Mouse (Mus musculus) adrenal gland, postnatal 36 days (tissue): ENCODE measurements at regions not wholly inside any gene's neighbourhood (a gene's known extent, or its start where the extent isn't known, plus 50 kb on each side); places are given as distances from the start of the nearest gene placed in this dataset.
"Not testable (repeated sequence)": the region's sequence is repeated elsewhere in the genome, so short reads cannot be mapped to it uniquely, and the experiment has no call there.

ENCODE experiments used
- DNase-seq, 2 experiments: peaks; one replicate each; pipeline ENCODE4 v3.0.0; 2021; ENCODE audit warnings: mixed read lengths in 1 of 2

DNA sequence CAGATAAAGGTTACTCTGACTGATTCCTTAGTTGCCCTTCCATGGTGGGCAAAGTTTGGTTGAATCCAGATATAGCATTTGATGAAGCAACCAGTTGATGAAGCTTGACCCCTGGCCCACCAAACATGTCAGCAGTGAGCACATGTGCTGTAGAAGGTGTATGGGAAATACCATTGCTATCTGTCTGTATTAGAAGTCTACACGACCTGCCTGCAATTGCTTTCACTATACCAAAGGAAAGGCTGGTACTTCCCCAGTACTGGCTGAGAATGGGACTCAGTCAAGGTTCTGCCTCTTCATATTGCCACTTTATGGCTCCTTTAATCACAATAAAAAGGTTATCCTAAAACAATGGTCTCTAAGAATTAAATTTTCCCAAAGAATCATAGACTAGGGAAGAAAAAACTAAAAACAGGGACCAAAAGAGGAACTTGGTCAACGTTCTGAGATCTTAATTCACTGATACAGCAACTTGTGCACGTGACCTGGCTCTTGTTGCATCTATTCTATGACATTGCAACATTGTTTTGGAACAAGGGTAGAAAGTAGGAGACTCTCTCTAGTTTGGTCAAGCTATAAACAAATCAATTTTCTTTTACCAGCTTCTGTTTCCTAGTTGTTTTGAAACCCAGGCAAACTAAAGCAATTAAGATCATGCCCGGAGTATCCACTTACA lies 284.0 kb downstream of the Rapgef2 start:
- no peak for DNase-seq

- no peak for DNase-seq
Observed at GRCm38 (mm10) chr3:79001754-79002153, 284.6 kb downstream of the Rapgef2 start.

DNA sequence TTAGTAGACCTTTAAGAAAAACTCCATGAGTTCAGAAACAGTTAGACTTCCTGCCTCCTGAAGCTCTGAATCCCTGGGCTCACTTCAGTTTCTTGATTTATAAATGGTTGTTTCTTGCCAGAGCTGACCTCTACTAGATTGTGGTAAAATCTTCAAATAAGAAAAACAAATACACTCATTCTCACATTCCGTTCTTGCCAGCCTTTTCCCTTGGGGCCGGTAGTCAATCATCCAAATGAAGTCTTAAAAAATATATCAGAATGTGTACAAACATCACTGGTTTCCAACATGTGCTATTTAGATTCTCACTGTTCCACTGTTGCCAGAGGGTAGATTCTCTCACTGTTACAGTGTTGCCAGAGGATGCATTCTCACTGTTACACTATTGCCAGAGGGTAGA lies 286.0 kb downstream of the Rapgef2 start:
- DNase-seq: no peak

GRCm38 (mm10) chr3:78999803-79000202 lies 286.5 kb downstream of the Rapgef2 start:
- DNase-seq: no peak

DNA sequence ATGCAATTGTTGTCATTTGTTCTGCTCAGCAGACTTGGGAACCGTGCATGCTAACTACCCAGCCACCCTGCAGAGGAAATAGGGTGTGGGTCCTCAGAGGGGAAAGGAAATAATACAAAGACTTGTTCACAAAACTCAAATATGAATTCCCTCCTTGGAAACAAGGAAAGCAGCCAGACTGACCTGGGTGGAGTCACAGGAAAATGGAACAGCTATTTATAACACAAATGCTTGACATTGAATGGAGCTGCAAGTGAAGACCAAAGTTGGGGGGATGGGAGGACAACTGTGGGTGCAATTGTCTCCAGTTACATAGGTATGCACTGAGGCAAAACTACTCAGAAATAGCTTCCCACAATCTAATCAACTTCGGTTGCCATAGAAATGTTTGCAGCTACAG lies 298.2 kb downstream of the Rapgef2 start:
- peak; percentile 9 to 31 for DNase-seq

- DNase-seq: no peak
Observed at GRCm38 (mm10) chr3:78986726-78987125, 299.6 kb downstream of the Rapgef2 start.

GRCm38 (mm10) chr3:78981057-78981456 lies 305.3 kb downstream of the Rapgef2 start:
- no peak for DNase-seq

GRCm38 (mm10) chr3:78978781-78979180 lies 307.5 kb downstream of the Rapgef2 start:
- DNase-seq: no peak

GRCm38 (mm10) chr3:78966683-78967549 lies 319.4 kb downstream of the Rapgef2 start:
- DNase-seq: peak; percentile 18 to 19

GRCm38 (mm10) chr3:78964231-78964858 lies 322.0 kb downstream of the Rapgef2 start:
- DNase-seq: no peak

DNA sequence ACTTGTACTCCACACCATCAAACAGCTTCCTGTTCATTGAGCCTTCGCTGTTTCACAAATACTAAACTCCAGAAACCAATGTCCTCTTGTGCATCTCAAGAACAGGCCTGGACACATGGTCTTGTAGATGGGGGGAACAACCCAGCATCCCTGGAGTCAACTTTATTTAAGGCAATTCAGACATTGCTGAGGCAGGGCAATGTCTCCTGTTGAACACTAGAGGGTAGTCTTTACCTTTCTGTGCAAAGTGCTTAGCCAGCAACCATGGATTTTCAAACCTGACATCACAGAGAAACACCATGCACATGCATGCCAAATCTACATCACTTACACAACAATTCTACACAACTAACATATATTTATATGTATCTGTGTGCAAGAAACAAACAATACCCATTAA lies 327.5 kb downstream of the Rapgef2 start:
- peak; percentile 1 to 22 for DNase-seq

GRCm38 (mm10) chr3:78955364-78955763 lies 331.0 kb downstream of the Rapgef2 start:
- no peak for DNase-seq

DNA sequence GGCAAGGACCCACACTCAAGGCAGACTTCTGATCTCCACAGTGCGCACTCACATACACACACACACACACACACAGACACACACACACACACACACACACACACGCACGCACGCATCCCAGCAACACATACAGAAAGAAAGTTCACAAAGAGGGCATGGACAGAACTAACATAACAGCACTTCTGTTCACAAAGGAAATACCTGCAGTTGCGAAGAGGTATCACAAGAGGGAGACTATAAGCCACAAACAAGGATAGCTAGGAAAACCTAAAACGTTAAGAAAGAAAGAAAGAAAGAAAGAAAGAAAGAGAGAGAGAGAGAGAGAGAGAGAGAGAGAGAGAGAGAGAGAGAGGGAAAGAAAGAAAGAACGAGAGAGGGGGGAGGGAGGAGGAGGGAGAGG lies 336.9 kb downstream of the Rapgef2 start:
- not testable (repeated sequence) for DNase-seq

DNA sequence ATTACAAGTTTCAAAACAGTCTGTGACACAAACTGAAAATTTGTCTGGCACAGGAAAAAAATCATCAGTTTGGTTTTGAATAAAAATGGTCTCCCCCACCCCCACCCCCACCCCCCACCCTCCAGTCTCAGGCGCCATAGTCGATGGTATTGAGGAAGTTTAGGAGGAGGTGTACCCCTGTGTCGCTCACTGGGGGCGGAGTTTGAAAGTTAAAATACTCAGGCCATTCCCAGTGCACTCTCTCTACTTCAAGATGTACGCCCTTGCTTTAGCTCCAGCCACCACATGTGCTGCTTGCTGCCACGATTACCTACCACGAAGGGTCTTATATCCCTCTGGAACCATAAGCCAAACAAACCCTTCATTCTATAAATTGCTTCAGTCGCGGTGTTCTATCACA lies 337.6 kb downstream of the Rapgef2 start:
- DNase-seq: no peak

DNA sequence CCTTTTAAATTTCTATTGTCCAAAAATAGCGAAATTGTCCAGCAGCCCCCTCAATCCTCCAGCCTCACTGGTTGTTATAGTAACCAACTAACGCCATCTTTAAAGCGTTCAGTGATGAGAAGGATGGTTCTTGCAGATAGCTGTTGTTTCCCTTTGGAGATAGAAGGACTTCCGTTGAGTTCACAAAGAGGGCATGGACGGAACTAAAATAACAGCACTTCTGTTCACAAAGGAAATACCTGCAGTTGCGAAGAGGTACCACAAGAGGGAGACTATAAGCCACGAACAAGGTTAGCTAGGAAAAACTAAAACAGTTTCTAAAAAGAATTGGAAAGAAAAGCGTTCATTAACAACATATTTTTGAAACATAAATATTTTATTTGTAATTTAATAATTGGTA lies 338.1 kb downstream of the Rapgef2 start:
- peak; percentile 18 to 56 for DNase-seq

- no peak for DNase-seq
Observed at GRCm38 (mm10) chr3:78947183-78947582, 339.1 kb downstream of the Rapgef2 start.

DNA sequence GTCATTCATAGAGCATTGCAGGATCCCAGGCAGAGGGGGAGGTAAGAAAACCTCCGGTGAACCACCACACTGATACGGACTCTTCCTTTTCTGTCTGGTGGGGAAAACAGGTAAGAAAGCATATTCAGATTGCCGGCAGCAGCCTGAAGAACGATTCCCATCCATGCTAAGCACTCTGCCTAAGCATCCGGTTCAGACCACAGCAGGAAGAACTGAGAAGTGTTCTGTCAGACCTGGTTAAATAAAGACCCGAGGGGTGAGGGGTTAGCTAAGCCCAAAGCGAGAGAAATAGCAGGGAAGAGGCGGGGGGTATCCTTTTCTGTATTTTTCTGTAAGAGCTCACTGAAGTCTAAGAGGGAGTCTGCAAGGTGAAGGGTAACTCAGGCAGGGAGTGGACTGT lies 342.1 kb downstream of the Rapgef2 start:
- no peak for DNase-seq

DNA sequence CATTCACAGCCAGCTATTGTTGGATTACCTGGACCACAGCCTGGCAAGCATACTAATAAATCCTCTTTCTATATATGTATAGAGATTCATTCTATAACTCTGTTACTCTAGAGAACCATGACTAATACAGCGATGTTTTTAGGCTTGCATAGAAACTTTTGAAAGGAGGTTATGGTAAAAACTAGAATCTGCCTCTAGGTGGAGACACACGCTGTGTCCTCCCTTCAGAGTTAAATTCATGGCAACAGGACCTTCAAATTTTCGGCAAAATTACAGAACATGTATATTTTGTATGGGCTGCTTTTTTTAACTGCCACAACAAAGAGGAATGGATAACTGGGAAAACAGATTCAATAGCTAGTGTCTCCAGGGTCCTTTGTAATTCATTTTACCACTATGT lies 353.3 kb downstream of the Rapgef2 start:
- no peak for DNase-seq

DNA sequence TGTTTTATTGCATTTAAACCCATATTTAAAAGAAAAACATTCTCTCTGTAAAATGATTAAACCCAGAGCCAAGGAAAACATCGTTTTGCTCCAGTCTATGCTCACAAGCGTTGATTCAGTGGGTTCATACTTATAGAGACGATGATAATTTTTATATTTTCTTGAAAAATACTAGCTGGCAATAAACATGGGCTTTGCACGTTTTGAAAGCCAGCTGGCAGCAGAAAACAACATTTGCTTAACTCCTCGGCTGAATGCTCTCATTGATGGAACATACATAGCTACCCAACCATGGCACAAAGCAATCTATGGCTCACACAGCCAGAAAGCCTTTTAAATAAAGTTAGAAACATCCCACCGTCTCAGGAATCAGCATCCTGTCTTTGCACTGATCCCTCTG lies 366.5 kb downstream of the Rapgef2 start:
- DNase-seq: no peak

DNA sequence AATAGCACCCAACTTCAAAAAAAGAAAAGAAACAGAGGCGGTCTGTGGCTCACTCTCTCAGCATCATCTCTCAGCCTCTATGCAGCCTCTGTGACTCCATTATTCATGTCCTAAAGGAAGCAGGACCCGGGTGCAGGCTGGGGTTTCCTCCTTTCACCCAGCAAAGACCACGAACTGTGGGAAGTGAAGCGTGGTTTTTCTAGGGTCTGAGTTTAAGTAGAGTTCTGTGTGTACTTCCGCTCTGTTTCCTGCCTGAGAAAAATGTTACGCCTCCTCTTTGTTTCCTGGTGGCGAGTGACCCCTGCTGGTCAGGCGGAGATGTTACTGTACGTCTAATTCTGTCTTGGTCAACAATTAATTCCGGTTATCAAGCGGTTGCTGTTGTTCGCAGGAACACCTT lies 366.9 kb downstream of the Rapgef2 start:
- peak; percentile 75 to 83 for DNase-seq

DNA sequence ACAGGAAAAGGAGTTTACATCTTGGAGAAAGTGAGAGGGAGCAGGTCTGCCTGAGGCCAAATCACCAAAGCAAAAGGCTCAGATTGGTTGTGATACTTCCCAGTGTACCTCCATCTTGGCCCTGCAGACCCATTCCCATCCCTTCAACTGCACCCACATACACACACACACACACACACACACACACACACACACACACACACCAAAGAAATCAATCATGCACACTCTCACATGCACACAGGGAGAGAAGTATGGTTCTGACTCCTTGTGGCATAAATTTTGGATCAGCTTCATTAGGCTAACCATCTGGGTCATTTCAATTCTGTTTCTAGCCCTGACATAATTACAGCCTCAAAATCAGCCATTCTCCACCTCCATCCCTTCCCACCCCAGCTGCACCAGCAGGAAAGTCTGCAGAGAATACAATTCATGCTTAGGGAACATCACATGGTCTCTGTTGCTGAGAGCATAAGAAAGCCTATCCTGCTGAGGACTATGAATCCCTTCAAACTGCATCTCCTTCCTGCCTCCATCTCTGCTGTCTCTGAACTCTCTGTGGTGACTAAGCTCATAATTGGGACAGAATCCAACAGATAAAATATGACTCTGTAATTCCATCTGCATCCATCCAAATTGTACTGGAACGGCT lies 378.0 kb downstream of the Rapgef2 start:
- no peak for DNase-seq

- DNase-seq: no peak
Observed at GRCm38 (mm10) chr3:78907778-78908177, 378.5 kb downstream of the Rapgef2 start.
